Mouse (Mus musculus) splenic B cell, adult 2 months (primary cell): ENCODE results near the gene C530008M17Rik.

ENCODE experiments used
- DNase-seq: peaks from one replicate; pipeline ENCODE4 v3.0.0-alpha.2; 2011; ENCODE audit warnings: low read depth, low spot score
- H3K27me3 ChIP-seq: 2 replicates; pipeline ENCODE4 v1.6.1; 2012; ENCODE audit warnings: mild to moderate bottlenecking, low read length, moderate library complexity, mixed read lengths; ENCODE audit not compliant: control insufficient read depth, poor library complexity, insufficient read depth, severe bottlenecking
- H3K36me3 ChIP-seq: 2 replicates; pipeline ENCODE4 v1.6.1; 2012; ENCODE audit warnings: mild to moderate bottlenecking, low read length, moderate library complexity, mixed read lengths; ENCODE audit not compliant: control insufficient read depth, poor library complexity, insufficient read depth, severe bottlenecking

Gene C530008M17Rik

GRCm38 (mm10) chr5:76792720-76793119 lies 136.4 kb downstream of the C530008M17Rik start:
- Histone ChIP-seq H3K36me3 (no peaks in the 10 kb centered on the region), H3K27me3 (no peaks in the 10 kb centered on the region; the same call in 1 of the 2 replicates)
- no peak for DNase-seq

GRCm38 (mm10) chr5:76798043-76798442 lies 141.7 kb downstream of the C530008M17Rik start:
- no peaks in the 10 kb centered on the region for H3K36me3 ChIP-seq
- H3K27me3 ChIP-seq = no peaks in the 10 kb centered on the region; the same call in 1 of the 2 replicates
- DNase-seq = no peak

- H3K27me3 ChIP-seq = no peaks in the 10 kb centered on the region; the same call in 1 of the 2 replicates
- no peak for DNase-seq
- no peaks in the 10 kb centered on the region for H3K36me3 ChIP-seq
Measured at GRCm38 (mm10) chr5:76799471-76799870, 143.2 kb downstream of the C530008M17Rik start.

GRCm38 (mm10) chr5:76809031-76809430 lies 152.7 kb downstream of the C530008M17Rik start:
- H3K36me3 ChIP-seq = no peaks in the 10 kb centered on the region
- no peak for DNase-seq
- no peaks in the 10 kb centered on the region for H3K27me3 ChIP-seq

GRCm38 (mm10) chr5:76815035-76815434 lies 158.7 kb downstream of the C530008M17Rik start:
- H3K27me3 ChIP-seq = no peaks in the 10 kb centered on the region
- no peak for DNase-seq

GRCm38 (mm10) chr5:76815786-76816455 lies 159.6 kb downstream of the C530008M17Rik start:
- no peak for DNase-seq
- H3K36me3 ChIP-seq = no peaks in the 10 kb centered on the region
- H3K27me3 ChIP-seq = no peaks in the 10 kb centered on the region

More at GRCm38 (mm10) chr5:76815035-76815434, 158.7 kb downstream of the C530008M17Rik start:
- H3K36me3 ChIP-seq = no peaks in the 10 kb centered on the region

- H3K36me3 ChIP-seq = no peaks in the 10 kb centered on the region
- H3K27me3 ChIP-seq = no peaks in the 10 kb centered on the region
- no peak for DNase-seq
Measured at GRCm38 (mm10) chr5:76816748-76817147, 160.4 kb downstream of the C530008M17Rik start.

- Histone ChIP-seq H3K36me3 (no peaks in the 10 kb centered on the region), H3K27me3 (no peaks in the 10 kb centered on the region)
- DNase-seq = no peak
Measured at GRCm38 (mm10) chr5:76817678-76818077, 161.4 kb downstream of the C530008M17Rik start.

GRCm38 (mm10) chr5:76818807-76819206 lies 162.5 kb downstream of the C530008M17Rik start:
- no peaks in the 10 kb centered on the region for H3K36me3 ChIP-seq
- DNase-seq = no peak
- H3K27me3 ChIP-seq = no peaks in the 10 kb centered on the region

- DNase-seq = no peak
- Histone ChIP-seq H3K36me3 (no peaks in the 10 kb centered on the region), H3K27me3 (no peaks in the 10 kb centered on the region)
Measured at GRCm38 (mm10) chr5:76822097-76822496, 165.8 kb downstream of the C530008M17Rik start.

- no peak for DNase-seq
- Histone ChIP-seq H3K36me3 (no peaks in the 10 kb centered on the region), H3K27me3 (no peaks in the 10 kb centered on the region)
Measured at GRCm38 (mm10) chr5:76828527-76829240, 172.4 kb downstream of the C530008M17Rik start.

- no peaks in the 10 kb centered on the region for H3K27me3 ChIP-seq
- DNase-seq = no peak
- no peaks in the 10 kb centered on the region for H3K36me3 ChIP-seq
Measured at GRCm38 (mm10) chr5:76832529-76833210, 176.4 kb downstream of the C530008M17Rik start.

- no peaks in the 10 kb centered on the region for H3K36me3 ChIP-seq
- H3K27me3 ChIP-seq = no peaks in the 10 kb centered on the region
- no peak for DNase-seq
Measured at GRCm38 (mm10) chr5:76837018-76837417, 180.7 kb downstream of the C530008M17Rik start.

- Histone ChIP-seq H3K27me3 (no peaks in the 10 kb centered on the region), H3K36me3 (no peaks in the 10 kb centered on the region)
- no peak for DNase-seq
Measured at GRCm38 (mm10) chr5:76839786-76840185, 183.5 kb downstream of the C530008M17Rik start.

GRCm38 (mm10) chr5:76841859-76842258 lies 185.5 kb downstream of the C530008M17Rik start:
- Histone ChIP-seq H3K36me3 (no peaks in the 10 kb centered on the region), H3K27me3 (no peaks in the 10 kb centered on the region)
- DNase-seq = no peak
